In the genomic region with DNA sequence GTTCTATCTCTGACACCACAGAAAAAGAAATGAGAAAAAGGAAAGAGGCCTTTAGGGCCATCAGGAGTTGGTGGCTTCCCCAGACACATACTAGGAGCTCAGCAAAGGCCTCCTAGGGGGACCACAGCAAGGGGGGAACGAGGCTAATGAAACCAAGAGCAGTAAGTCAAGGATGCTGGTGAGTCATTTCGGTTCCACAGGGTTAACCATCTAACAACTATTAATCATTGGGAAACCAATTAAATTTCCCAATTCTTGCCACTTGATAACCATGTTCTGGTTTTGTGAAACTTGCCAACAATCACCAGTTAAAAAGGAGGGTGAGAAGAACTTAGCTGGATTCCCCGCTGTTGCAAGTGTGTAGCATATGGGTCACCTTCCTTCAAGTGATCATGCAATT, we compare ENCODE assay signal across 24 mouse cellular contexts.
DNase-seq lines count a peak whose midpoint lies in the region; TF ChIP-seq lines count a peak whose summit lies in the region.
"Had no signal": no experiment of that assay in that cellular context is flagged by ENCODE, and none has a peak within 500 bp of the region (broad histone marks: within the 10 kb centered on the region; RNA-seq: fewer than 3 reads in every experiment).

No protein-coding gene starts in this region.

- dilution Hi-C loops in CH12.LX (cut with MboI; ENCODE audit: extremely low pct_ligation_motif_present, extremely low pct_unique_long_range_greater_than_20kb, low sequenced_read_pairs), result no loop called here

- no peak for TF ChIP-seq RAD21 in CH12.LX (IDR thresholded peaks at IDR 0.05; ENCODE audit: low read depth, low read length)

- H3K9ac ChIP-seq in CH12.LX (ENCODE audit: insufficient read depth, low read depth), result peak overlapping the region; percentile 30; the same call in 1 of the 2 replicates
- H3K9ac ChIP-seq: embryonic facial prominence, embryonic 15.5 days; heart, embryonic 15.5 days; hindbrain, embryonic 13.5 days; intestine, embryonic 15.5 days had no signal

- no peak overlapping the region for H3K4me3 ChIP-seq in CH12.LX (replicated peaks in 1 of 3; ENCODE audit: low read depth in 2 of 3, low read length in 2 of 3, poor library complexity in 1 of 3)
- H3K4me3 ChIP-seq in macrophage (ENCODE audit: inconsistent target), result no peak overlapping the region
- H3K4me3 ChIP-seq: embryonic facial prominence, embryonic 15.5 days; erythroblast, embryonic 14.5 days; forebrain, embryonic 10.5 days; gastrocnemius, adult 2 months; heart, embryonic 15.5 days; hindbrain, embryonic 13.5 days; intestine, embryonic 15.5 days had no signal

- no peak overlapping the region for H3K4me2 ChIP-seq in CH12.LX (ENCODE audit: insufficient read depth, low read depth, poor library complexity, severe bottlenecking)
- H3K4me2 ChIP-seq: embryonic facial prominence, embryonic 15.5 days; heart, embryonic 11.5 days; heart, embryonic 15.5 days; hindbrain, embryonic 13.5 days; intestine, embryonic 15.5 days had no signal

- H3K27me3 ChIP-seq in CH12.LX (replicated peaks), result no peaks in the 10 kb centered on the region
- H3K27me3 ChIP-seq: embryonic facial prominence, embryonic 15.5 days; heart, embryonic 15.5 days; hindbrain, embryonic 13.5 days; intestine, embryonic 15.5 days had no signal

- H3K79me2 ChIP-seq in CH12.LX (replicated peaks; ENCODE audit: control insufficient read depth, extremely low read depth, insufficient read depth, poor library complexity, severe bottlenecking), result no peaks in the 10 kb centered on the region
- H3K79me2 ChIP-seq in macrophage (ENCODE audit: inconsistent target), result no peaks in the 10 kb centered on the region

- in situ Hi-C loops in CH12.LX (cut with MboI; ENCODE audit: low pct_ligation_motif_present, low pct_unique_long_range_greater_than_20kb, low sequenced_read_pairs), result no loop called here

- WGBS in macrophage (ENCODE audit: missing documents), result 83% methylated on average over 3 of the region's 3 CpGs

- no peak for TF ChIP-seq POLR2A in CH12.LX (IDR thresholded peaks at IDR 0.05; ENCODE audit: low read depth, low read length)

- H3K4me1 ChIP-seq in CH12.LX (ENCODE audit: control insufficient read depth in 1 of 2, insufficient read depth in 2 of 2), result peaks cover 19 to 54% of the 10 kb centered on the region in 2 experiments
- H3K4me1 ChIP-seq: embryonic facial prominence, embryonic 15.5 days; forebrain, embryonic 10.5 days; heart, embryonic 15.5 days; hindbrain, embryonic 13.5 days; intestine, embryonic 15.5 days had no signal

- peak; percentile 10 for DNase-seq in adrenal gland, postnatal 14 days
- DNase-seq in adrenal gland, postnatal 10 days, result no peak
- DNase-seq in 3134 (ENCODE audit: extremely low read depth, insufficient read length, low spot score) (peak; percentile 12), CH12.LX (ENCODE audit: extremely low read depth) (peak; percentile 50)
- DNase-seq in cerebellum, adult 18-20 months, result no peak
- no peak for DNase-seq in heart, adult 8-10 months (ENCODE audit: low spot score)
- DNase-seq: adrenal gland, adult 8-10 months; B cell, adult 2 months; cerebellum, adult 8-10 months; cerebellum, postnatal 14 days; embryo, embryonic 11 days; gastrocnemius, adult 2 months; gastrocnemius, postnatal 25 days; heart, adult 11 months; heart, postnatal 14 days had no signal

- TF ChIP-seq CTCF in CH12.LX (conservative IDR thresholded peaks at IDR 0.05 in 1 of 2, IDR thresholded peaks at IDR 0.05 in 1 of 2; ENCODE audit: low read depth in 2 of 2, low read length in 2 of 2), result no peak

- TF ChIP-seq EP300 in CH12.LX (IDR thresholded peaks at IDR 0.05; ENCODE audit: low read length), result no peak

- no peaks in the 10 kb centered on the region for H3K9me3 ChIP-seq in CH12.LX (replicated peaks; ENCODE audit: low read length)
- H3K9me3 ChIP-seq: embryonic facial prominence, embryonic 15.5 days; forebrain, embryonic 10.5 days; heart, embryonic 15.5 days; hindbrain, embryonic 13.5 days; intestine, embryonic 15.5 days had no signal

- H3K27ac ChIP-seq in CH12.LX (ENCODE audit: insufficient read depth, low read depth) (no peak overlapping the region), macrophage (peak overlapping the region; percentile 80)
- H3K27ac ChIP-seq: embryonic facial prominence, embryonic 15.5 days; forebrain, embryonic 10.5 days; gastrocnemius, adult 2 months; heart, embryonic 15.5 days; hindbrain, embryonic 13.5 days; hindbrain, postnatal 0 days; intestine, embryonic 15.5 days had no signal

- H3K36me3 ChIP-seq in CH12.LX (replicated peaks in 1 of 2; ENCODE audit: control insufficient read depth in 1 of 2, insufficient read depth in 1 of 2, low read length in 1 of 2) (no peaks in the 10 kb centered on the region), macrophage (ENCODE audit: inconsistent target) (no peaks in the 10 kb centered on the region)
- H3K36me3 ChIP-seq: embryonic facial prominence, embryonic 15.5 days; forebrain, embryonic 10.5 days; heart, embryonic 15.5 days; hindbrain, embryonic 13.5 days; intestine, embryonic 15.5 days had no signal

TF ChIP-seq in CH12.LX, 34 proteins besides CTCF, POLR2A, EP300 and RAD21:
- no peak for TF ChIP-seq JUN (IDR thresholded peaks at IDR 0.05; ENCODE audit: insufficient read depth, low read depth, low read length)
- peak; percentile 68; the same call in 1 of the 2 replicates for TF ChIP-seq IRF4 (IDR thresholded peaks at IDR 0.05; ENCODE audit: low read depth, low read length)
- TF ChIP-seq POLR2AphosphoS2 (IDR thresholded peaks at IDR 0.05; ENCODE audit: low read depth, low read length), result no peak

Comparison
In these comparisons a context has a peak if more than half of its experiments do, and no peak if none do; other contexts are left out.
1. DNase-seq: peak in adrenal gland, postnatal 14 days (single experiment), 3134 (single experiment) and CH12.LX (single experiment); none in adrenal gland, postnatal 10 days (single experiment), cerebellum, adult 18-20 months (0 of 2) and heart, adult 8-10 months (single experiment).